Mouse (Mus musculus) MEL (cell line): ENCODE data around the gene Aatf. TPM values are rescaled to one million over a fixed set of nuclear protein-coding genes. Genes with fewer than 3 reads are reported as not detected.

Source experiments
- DNase-seq: peaks from one replicate; pipeline ENCODE4 v3.0.0; 2011; ENCODE audit warnings: low read depth, low spot score
- H3K27ac ChIP-seq: 2 replicates; pipeline ENCODE4 v1.5.1; 2012; ENCODE audit warnings: low read depth, mild to moderate bottlenecking, control low read depth, low read length, moderate library complexity; ENCODE audit not compliant: control insufficient read depth
- H3K27me3 ChIP-seq, 2 experiments: fragments of 150-350 bp in 1 of 2; sonication (generic) in 1 of 2; 2 replicates each; pipeline ENCODE4 v1.6.1; 2012; ENCODE audit warnings: low read length in 2 of 2, mild to moderate bottlenecking in 2 of 2, improper control_type of control experiment in 1 of 2, moderate library complexity in 1 of 2; ENCODE audit not compliant: insufficient read depth in 2 of 2, control insufficient read depth in 1 of 2
- H3K36me3 ChIP-seq, 2 experiments: 2 replicates each; pipeline ENCODE4 v1.6.1; 2012 to 2014; ENCODE audit warnings: low read length in 2 of 2, improper control_type of control experiment in 1 of 2, inconsistent platforms in 1 of 2, mild to moderate bottlenecking in 1 of 2; ENCODE audit not compliant: insufficient read depth in 2 of 2, control insufficient read depth in 1 of 2
- H3K4me1 ChIP-seq, 2 experiments: fragments of 150-350 bp in 1 of 2; sonication (generic) in 1 of 2; 2 replicates each; pipeline ENCODE4 v1.6.1; 2012; ENCODE audit warnings: low read length in 2 of 2, improper control_type of control experiment in 1 of 2, mild to moderate bottlenecking in 1 of 2; ENCODE audit not compliant: insufficient read depth in 2 of 2, control insufficient read depth in 1 of 2
- H3K4me3 ChIP-seq, 2 experiments: fragments of 150-350 bp in 1 of 2; sonication (generic) in 1 of 2; 2 replicates each; pipeline ENCODE4 v1.5.1; 2012; ENCODE audit warnings: low read depth in 2 of 2, low read length in 2 of 2, mild to moderate bottlenecking in 2 of 2, moderate library complexity in 2 of 2, control low read depth in 1 of 2, improper control_type of control experiment in 1 of 2; ENCODE audit not compliant: control insufficient read depth in 1 of 2, insufficient read depth in 1 of 2
- H3K79me2 ChIP-seq: 2 replicates; pipeline ENCODE4 v1.6.1; 2012; ENCODE audit warnings: mild to moderate bottlenecking, low read length, moderate library complexity; ENCODE audit not compliant: control insufficient read depth, poor library complexity, insufficient read depth
- H3K9ac ChIP-seq: 2 replicates; pipeline ENCODE4 v1.6.1; 2012; ENCODE audit warnings: low read depth, mild to moderate bottlenecking, control low read depth, low read length, moderate library complexity; ENCODE audit not compliant: control insufficient read depth, poor library complexity, severe bottlenecking
- H3K9me3 ChIP-seq: fragments of 150-350 bp; sonication (generic); replicated peaks from 2 replicates; pipeline ENCODE4 v1.6.1; 2012; ENCODE audit warnings: mild to moderate bottlenecking, low read length, improper control_type of control experiment, moderate library complexity; ENCODE audit not compliant: insufficient read depth
- BHLHE40 ChIP-seq: IDR thresholded peaks from 2 replicates; pipeline ENCODE4 v1.6.1; 2012; ENCODE audit warnings: low read depth, mild to moderate bottlenecking, inconsistent platforms, low read length, improper control_type of control experiment, borderline replicate concordance
- CHD1 ChIP-seq: IDR thresholded peaks from 2 replicates; pipeline ENCODE4 v1.6.1; 2012; ENCODE audit warnings: low read depth, mild to moderate bottlenecking, inconsistent platforms, low read length, improper control_type of control experiment
- CTCF ChIP-seq, 3 experiments: IDR thresholded peaks in 2 of 3; conservative IDR thresholded peaks in 1 of 3; 2 replicates each; pipeline ENCODE4 v1.5.1; 2011 to 2012; ENCODE audit warnings: low read length in 3 of 3, low read depth in 2 of 3, mild to moderate bottlenecking in 2 of 3, improper control_type of control experiment in 1 of 3, inconsistent platforms in 1 of 3, mixed read lengths in 1 of 3, moderate library complexity in 1 of 3; ENCODE audit not compliant: control insufficient read depth in 1 of 3, insufficient read depth in 1 of 3, poor library complexity in 1 of 3, severe bottlenecking in 1 of 3
- EP300 ChIP-seq, 2 experiments: IDR thresholded peaks; 2 replicates each; pipeline ENCODE4 v1.6.1; 2011; ENCODE audit warnings: improper control_type of control experiment in 2 of 2, low read length in 2 of 2, low read depth in 1 of 2, mild to moderate bottlenecking in 1 of 2
- ETS1 ChIP-seq: IDR thresholded peaks from 2 replicates; pipeline ENCODE4 v1.6.1; 2012; ENCODE audit warnings: low read depth, mild to moderate bottlenecking, inconsistent platforms, low read length, improper control_type of control experiment, moderate library complexity
- GATA1 ChIP-seq: IDR thresholded peaks from 2 replicates; pipeline ENCODE4 v1.6.1; 2011; ENCODE audit warnings: low read depth, low read length, improper control_type of control experiment
- HCFC1 ChIP-seq: IDR thresholded peaks from 2 replicates; pipeline ENCODE4 v1.6.1; 2012; ENCODE audit warnings: low read depth, mild to moderate bottlenecking, inconsistent platforms, low read length, improper control_type of control experiment, moderate library complexity
- JUND ChIP-seq: IDR thresholded peaks from 2 replicates; pipeline ENCODE4 v1.6.1; 2011; ENCODE audit warnings: low read depth, mild to moderate bottlenecking, improper control_type of control experiment, low read length
- KAT2A ChIP-seq: conservative IDR thresholded peaks from 2 replicates; pipeline ENCODE4 v1.6.1; 2012; ENCODE audit warnings: low read depth, low read length, improper control_type of control experiment, inconsistent platforms
- MAZ ChIP-seq: IDR thresholded peaks from 2 replicates; pipeline ENCODE4 v1.6.1; 2012; ENCODE audit warnings: low read depth, mild to moderate bottlenecking, inconsistent platforms, low read length, improper control_type of control experiment
- MEF2A ChIP-seq: IDR thresholded peaks from 2 replicates; pipeline ENCODE4 v1.6.1; 2014; ENCODE audit warnings: low read depth, mild to moderate bottlenecking, inconsistent platforms, low read length, improper control_type of control experiment; ENCODE audit not compliant: poor library complexity, insufficient replicate concordance, severe bottlenecking; ENCODE audit errors: extremely low read depth
- MXI1 ChIP-seq: IDR thresholded peaks from 2 replicates; pipeline ENCODE4 v1.6.1; 2011; ENCODE audit warnings: mild to moderate bottlenecking, low read depth, low read length, improper control_type of control experiment
- MYC ChIP-seq: IDR thresholded peaks from 2 replicates; pipeline ENCODE4 v1.6.1; 2011; ENCODE audit warnings: low read depth, mild to moderate bottlenecking, low read length, improper control_type of control experiment, moderate library complexity
- NELFE ChIP-seq: IDR thresholded peaks from 2 replicates; pipeline ENCODE4 v1.6.1; 2011; ENCODE audit warnings: low read depth, low read length, improper control_type of control experiment
- POLR2A ChIP-seq, 2 experiments: IDR thresholded peaks; 2 replicates each; pipeline ENCODE4 v1.6.1; 2011 to 2012; ENCODE audit warnings: low read length in 2 of 2, mild to moderate bottlenecking in 2 of 2, control low read depth in 1 of 2, improper control_type of control experiment in 1 of 2, low read depth in 1 of 2, moderate library complexity in 1 of 2; ENCODE audit not compliant: control insufficient read depth in 1 of 2, insufficient read depth in 1 of 2, poor library complexity in 1 of 2
- POLR2AphosphoS2 ChIP-seq: IDR thresholded peaks from 2 replicates; pipeline ENCODE4 v1.6.1; 2011; ENCODE audit warnings: low read length, improper control_type of control experiment
- RAD21 ChIP-seq: IDR thresholded peaks from 2 replicates; pipeline ENCODE4 v1.6.1; 2011; ENCODE audit warnings: mild to moderate bottlenecking, low read depth, low read length, improper control_type of control experiment
- RCOR1 ChIP-seq: IDR thresholded peaks from 2 replicates; pipeline ENCODE4 v1.6.1; 2012; ENCODE audit warnings: low read depth, mild to moderate bottlenecking, inconsistent platforms, low read length, improper control_type of control experiment
- SIN3A ChIP-seq: IDR thresholded peaks from 2 replicates; pipeline ENCODE4 v1.6.1; 2012; ENCODE audit warnings: low read length, improper control_type of control experiment, inconsistent platforms
- SMC3 ChIP-seq: IDR thresholded peaks from 2 replicates; pipeline ENCODE4 v1.6.1; 2011; ENCODE audit warnings: low read depth, low read length, improper control_type of control experiment
- TBP ChIP-seq: IDR thresholded peaks from 2 replicates; pipeline ENCODE4 v1.8.0; 2011; ENCODE audit warnings: low read depth, low read length, improper control_type of control experiment
- TCF12 ChIP-seq: IDR thresholded peaks from 2 replicates; pipeline ENCODE4 v1.6.1; 2014; ENCODE audit warnings: low read depth, mild to moderate bottlenecking, inconsistent platforms, low read length, improper control_type of control experiment, moderate library complexity
- UBTF ChIP-seq: IDR thresholded peaks from 2 replicates; pipeline ENCODE4 v1.6.1; 2012; ENCODE audit warnings: low read depth, mild to moderate bottlenecking, inconsistent platforms, low read length, improper control_type of control experiment, moderate library complexity, borderline replicate concordance; ENCODE audit not compliant: insufficient read depth
- USF1 ChIP-seq: IDR thresholded peaks from 2 replicates; pipeline ENCODE4 v1.6.1; 2014; ENCODE audit warnings: low read depth, mild to moderate bottlenecking, inconsistent platforms, low read length, improper control_type of control experiment, moderate library complexity
- USF2 ChIP-seq, 2 experiments: IDR thresholded peaks; 2 replicates each; pipeline ENCODE4 v1.6.1; 2011 to 2012; ENCODE audit warnings: improper control_type of control experiment in 2 of 2, low read length in 2 of 2, borderline replicate concordance in 1 of 2, inconsistent platforms in 1 of 2, low read depth in 1 of 2, mild to moderate bottlenecking in 1 of 2; ENCODE audit not compliant: insufficient read depth in 1 of 2
- polyA plus RNA-seq, 2 experiments: library from polyadenylated mRNA; stranded (reverse) in 1 of 2; unstranded in 1 of 2; fragments of >175 nt in 1 of 2; fragments of >200 nt in 1 of 2; gene quantifications; 2 replicates each; pipeline versions ENCODE4 v1.2.1 to v1.2.4; 2012; ENCODE audit warnings: low replicate concordance in 2 of 2, low read depth in 1 of 2; ENCODE audit not compliant: insufficient read length in 2 of 2, insufficient read depth in 1 of 2, missing spikeins in 1 of 2
- total RNA-seq: library from RNA; depleted of rRNA; stranded (reverse); fragments of 300-350 nt; gene quantifications from 2 replicates; pipeline ENCODE4 v1.2.3, GENCODE M21; 2012

The Aatf gene
- total and polyA plus RNA-seq, 3 experiments = 187 to 243 TPM; not detected in 1

- H3K36me3 ChIP-seq = peaks cover 0 to 3% of the 10 kb centered on the region in 2 experiments; a peak in 2 of 4 replicates
- H3K4me1 ChIP-seq = no peaks in the 10 kb centered on the region
- no peak overlapping the region for H3K27ac ChIP-seq
- no peak overlapping the region for H3K9ac ChIP-seq
- TF ChIP-seq MAZ = no peak
- TF ChIP-seq RAD21 = no peak
- TF ChIP-seq CTCF (IDR thresholded peaks at IDR 0.05 in 2 of 3, conservative IDR thresholded peaks at IDR 0.05 in 1 of 3; ENCODE audit: control insufficient read depth in 1 of 3, insufficient read depth in 1 of 3, low read depth in 2 of 3, low read length in 3 of 3, poor library complexity in 1 of 3, severe bottlenecking in 1 of 3) = no peak
- TF ChIP-seq POLR2A (IDR thresholded peaks at IDR 0.05; ENCODE audit: control insufficient read depth in 1 of 2, insufficient read depth in 1 of 2, low read depth in 1 of 2, low read length in 2 of 2, poor library complexity in 1 of 2) = no peak
- no peak for TF ChIP-seq HCFC1
- TF ChIP-seq RCOR1 = no peak
- no peak for TF ChIP-seq MEF2A
- no peak for TF ChIP-seq TCF12
- no peak for TF ChIP-seq USF1
- no peak for TF ChIP-seq NELFE
- no peak for TF ChIP-seq USF2 (IDR thresholded peaks at IDR 0.05; ENCODE audit: borderline replicate concordance in 1 of 2, insufficient read depth in 1 of 2, low read depth in 1 of 2, low read length in 2 of 2)
- H3K27me3 ChIP-seq = no peaks in the 10 kb centered on the region
- no peak for DNase-seq
- no peaks in the 10 kb centered on the region for H3K79me2 ChIP-seq
- no peaks in the 10 kb centered on the region for H3K9me3 ChIP-seq
- no peak overlapping the region for H3K4me3 ChIP-seq
Measured at GRCm38 (mm10) chr11:84391126-84391525, 122.2 kb downstream of the Aatf start.

- Histone ChIP-seq H3K27ac (no peak overlapping the region), H3K4me3 (no peak overlapping the region), H3K4me1 (no peaks in the 10 kb centered on the region), H3K79me2 (no peaks in the 10 kb centered on the region), H3K9me3 (no peaks in the 10 kb centered on the region), H3K9ac (no peak overlapping the region), H3K36me3 (peaks cover 0 to 6% of the 10 kb centered on the region in 2 experiments; a peak in 2 of 4 replicates), H3K27me3 (no peaks in the 10 kb centered on the region)
- TF ChIP-seq EP300 (IDR thresholded peaks at IDR 0.05; ENCODE audit: low read depth in 1 of 2, low read length in 2 of 2) (no peak), UBTF (no peak), SIN3A (no peak), KAT2A (no peak), HCFC1 (no peak), TBP (no peak), JUND (no peak), TCF12 (no peak), CHD1 (no peak), MXI1 (no peak), SMC3 (no peak), GATA1 (no peak), CTCF (IDR thresholded peaks at IDR 0.05 in 2 of 3, conservative IDR thresholded peaks at IDR 0.05 in 1 of 3; ENCODE audit: control insufficient read depth in 1 of 3, insufficient read depth in 1 of 3, low read depth in 2 of 3, low read length in 3 of 3, poor library complexity in 1 of 3, severe bottlenecking in 1 of 3) (no peak), POLR2A (IDR thresholded peaks at IDR 0.05; ENCODE audit: control insufficient read depth in 1 of 2, insufficient read depth in 1 of 2, low read depth in 1 of 2, low read length in 2 of 2, poor library complexity in 1 of 2) (no peak), ETS1 (no peak), POLR2AphosphoS2 (no peak), MYC (no peak), BHLHE40 (no peak), RAD21 (no peak)
- no peak for DNase-seq
Measured at GRCm38 (mm10) chr11:84389332-84389731, 124.0 kb downstream of the Aatf start.
